Mouse (Mus musculus) left cerebral cortex, adult 18-20 months (tissue): Measurements from ENCODE around the gene Rreb1. TPM values are rescaled to one million over a fixed set of nuclear protein-coding genes. Genes with fewer than 3 reads are reported as not detected.

Experiments
- DNase-seq, 2 experiments: peaks; one replicate each; pipeline ENCODE4 v3.0.0; 2021 to 2022; ENCODE audit warnings: low spot score in 2 of 2, mixed read lengths in 1 of 2
- total RNA-seq, 2 experiments: library from RNA; stranded (reverse); gene quantifications; 2 replicates each; pipeline ENCODE4 v1.2.3; 2021

Rreb1 gene
- total RNA-seq, 2 experiments from 2014 or later = 35.5 to 42.3 TPM

DNA sequence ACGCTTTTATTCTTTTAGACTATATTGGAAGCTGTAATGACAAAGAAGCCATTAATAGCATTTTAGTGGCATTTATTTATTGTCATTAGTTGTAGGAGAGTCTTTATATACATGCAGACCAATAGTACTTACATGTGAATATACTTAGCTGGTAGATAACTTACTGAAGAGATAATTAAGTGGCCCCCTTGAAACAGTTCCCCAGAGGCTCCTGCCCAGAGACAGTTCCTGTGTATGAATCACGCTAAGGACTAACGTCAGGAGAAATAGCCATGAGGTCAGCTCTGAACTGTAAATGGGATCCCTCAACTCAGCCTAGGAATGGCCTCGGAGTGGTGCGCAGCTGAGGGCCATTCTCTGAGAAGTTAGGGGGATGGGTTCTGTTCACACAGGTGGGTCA is 73.4 kb downstream of the Rreb1 start:
- no peak for DNase-seq

DNA sequence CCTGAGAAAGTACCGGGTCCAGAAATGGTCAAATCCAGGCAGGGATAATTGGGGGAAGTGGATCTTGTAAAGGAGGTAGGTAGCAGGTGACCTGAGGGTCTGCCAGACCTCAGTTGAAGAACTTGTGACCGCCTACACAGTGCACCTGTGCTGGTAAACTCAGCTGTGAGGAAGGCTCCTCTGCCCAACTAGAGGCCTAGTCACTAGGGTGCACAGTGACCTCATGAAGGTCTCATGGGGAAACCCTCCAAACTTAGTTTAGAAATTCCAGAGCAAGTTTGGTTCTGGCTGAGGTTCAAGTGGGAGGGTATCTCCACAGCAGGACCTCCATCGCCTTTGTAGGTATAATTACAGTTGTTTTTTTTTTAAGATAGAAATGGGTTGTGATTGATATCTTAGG is 74.7 kb downstream of the Rreb1 start:
- DNase-seq = no peak

DNA sequence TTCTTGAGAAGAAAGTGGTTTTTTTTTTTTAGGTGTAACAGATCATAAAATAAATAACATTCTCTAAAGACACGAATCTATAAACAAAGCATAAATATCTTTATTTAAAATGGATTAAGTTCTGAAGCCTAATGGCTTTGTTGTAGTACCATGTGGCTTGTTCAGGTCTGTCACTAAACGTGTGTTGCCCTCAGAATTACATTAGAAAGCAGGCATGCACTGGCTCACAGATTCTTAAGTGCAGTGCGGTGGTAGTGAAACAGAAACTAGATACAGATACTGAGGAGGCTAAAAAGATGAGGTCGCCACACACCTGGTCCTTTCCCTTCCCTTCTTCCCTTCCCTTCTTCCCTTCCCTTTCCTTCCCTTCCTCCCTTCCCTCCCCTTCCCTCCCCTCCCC is 75.2 kb downstream of the Rreb1 start:
- DNase-seq = no peak

DNA sequence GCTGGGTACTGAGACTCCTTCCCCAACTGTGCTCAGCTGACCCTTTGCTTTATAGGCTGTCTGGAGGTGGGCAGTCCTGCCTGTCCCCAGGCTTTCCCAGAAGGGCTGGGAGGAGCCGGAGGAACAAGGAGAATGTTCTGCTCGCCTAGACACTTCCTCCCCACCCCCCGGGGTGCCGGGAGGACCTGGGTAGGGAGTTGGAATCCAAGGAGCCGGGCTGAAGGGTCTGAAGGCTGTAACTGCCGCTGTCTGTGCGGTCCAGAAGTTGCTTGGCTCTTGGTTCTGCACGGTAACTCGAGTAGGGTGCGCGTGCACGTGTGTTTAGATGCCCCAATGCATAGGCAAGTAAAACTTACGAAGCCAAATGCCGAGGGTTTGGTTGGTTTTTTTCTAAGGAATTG is 75.8 kb downstream of the Rreb1 start:
- DNase-seq = peak in 1 of 2 experiments; percentile 16

DNA sequence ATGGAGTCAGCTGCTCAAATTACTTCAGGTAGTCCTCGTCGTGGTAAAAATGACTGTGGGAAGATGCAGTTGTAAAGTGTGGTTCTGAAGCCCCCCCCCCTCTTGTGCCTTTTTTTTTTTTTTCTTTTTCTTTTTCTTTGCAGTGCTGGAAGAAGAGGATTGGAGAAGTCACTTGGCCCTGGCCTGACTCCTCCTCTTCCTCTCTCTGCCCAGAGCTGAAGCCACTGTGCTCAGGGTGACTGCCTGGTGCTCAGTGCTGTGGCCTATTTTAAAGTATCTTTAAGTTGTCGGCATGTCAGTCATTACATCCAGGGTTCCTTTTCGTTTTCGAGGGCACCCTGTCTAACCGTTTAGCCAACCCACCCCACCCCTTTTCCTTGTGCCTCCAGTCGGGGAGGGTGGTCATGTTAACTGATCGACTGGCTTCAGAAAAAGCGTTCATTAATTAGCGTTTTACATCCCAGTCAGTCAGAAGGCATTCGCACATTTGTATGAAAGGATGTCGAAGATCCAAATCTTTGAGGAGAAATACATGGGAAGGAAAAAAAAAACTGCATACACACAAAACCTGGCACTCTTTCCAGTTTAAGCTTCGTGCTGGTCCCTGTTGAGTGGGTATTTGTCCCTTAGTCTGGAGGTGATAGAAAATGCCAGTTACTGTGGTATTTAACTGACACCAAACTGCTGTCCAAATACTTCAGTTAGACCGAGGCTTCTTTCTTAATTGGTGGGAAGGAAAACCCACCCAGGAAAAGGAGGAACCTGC is 76.4 kb downstream of the Rreb1 start:
- DNase-seq = no peak

DNA sequence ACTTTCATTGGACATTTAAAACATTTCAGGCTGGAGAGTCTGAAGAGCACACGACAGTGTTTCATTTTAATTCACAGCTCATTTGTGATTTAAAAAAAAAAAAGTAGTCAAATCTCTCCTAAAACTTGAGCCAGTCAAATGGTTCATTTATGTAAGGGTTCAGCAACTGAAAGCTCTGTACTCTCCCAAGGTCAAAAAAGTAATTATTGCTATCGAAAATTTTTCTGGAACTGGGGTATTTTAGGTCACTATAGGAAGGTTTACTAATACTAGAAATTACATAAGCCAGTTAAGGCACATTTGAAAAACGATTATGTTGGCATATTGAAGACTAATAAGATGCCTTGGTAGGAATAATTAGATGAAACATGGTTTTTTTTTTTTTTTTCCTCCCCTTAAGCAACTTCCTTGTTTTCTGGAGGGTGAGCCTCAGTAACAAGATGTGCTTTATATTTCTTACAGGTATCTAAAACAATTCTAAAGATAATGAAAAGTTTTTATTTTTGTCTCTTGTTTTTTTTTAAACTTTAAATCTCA is 77.1 kb downstream of the Rreb1 start:
- DNase-seq = no peak

DNA sequence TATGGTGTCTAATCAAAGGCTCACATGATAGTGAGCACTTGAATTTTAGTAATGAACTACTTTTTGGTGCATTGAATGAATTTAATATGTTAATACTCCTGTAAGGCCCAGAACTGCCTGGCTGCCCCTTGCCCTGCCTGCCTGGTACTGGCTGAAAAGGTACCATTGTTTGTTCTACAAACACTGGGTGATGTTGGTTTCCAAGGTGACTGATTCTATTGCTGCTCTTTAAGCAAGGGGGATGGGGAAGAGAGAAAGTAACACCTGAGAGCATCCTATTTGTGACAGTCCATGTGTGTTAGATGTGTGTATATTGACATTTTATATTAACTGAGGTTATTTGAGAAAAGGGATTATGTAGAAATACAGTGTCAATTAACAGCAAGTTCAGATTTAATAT is 77.6 kb downstream of the Rreb1 start:
- no peak for DNase-seq

DNA sequence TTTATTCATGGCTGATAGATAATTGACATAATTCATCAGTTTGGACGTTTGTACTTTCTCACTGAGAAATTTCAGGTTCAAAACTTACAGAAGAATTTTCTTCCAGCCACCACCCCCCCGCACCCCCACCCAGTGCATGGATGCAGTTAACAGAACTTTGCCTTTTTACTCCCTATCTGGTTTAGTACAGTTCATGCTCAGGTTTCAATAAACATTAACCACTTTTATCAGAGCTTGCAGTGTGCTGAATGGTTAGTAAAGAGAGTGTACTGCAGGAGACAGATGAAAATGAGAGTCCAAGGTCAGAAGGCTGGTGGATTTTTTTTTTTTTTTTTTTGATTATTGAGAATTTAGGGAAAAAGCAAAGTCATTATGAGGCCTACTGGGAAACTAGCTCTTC is 78.3 kb downstream of the Rreb1 start:
- DNase-seq = no peak

DNA sequence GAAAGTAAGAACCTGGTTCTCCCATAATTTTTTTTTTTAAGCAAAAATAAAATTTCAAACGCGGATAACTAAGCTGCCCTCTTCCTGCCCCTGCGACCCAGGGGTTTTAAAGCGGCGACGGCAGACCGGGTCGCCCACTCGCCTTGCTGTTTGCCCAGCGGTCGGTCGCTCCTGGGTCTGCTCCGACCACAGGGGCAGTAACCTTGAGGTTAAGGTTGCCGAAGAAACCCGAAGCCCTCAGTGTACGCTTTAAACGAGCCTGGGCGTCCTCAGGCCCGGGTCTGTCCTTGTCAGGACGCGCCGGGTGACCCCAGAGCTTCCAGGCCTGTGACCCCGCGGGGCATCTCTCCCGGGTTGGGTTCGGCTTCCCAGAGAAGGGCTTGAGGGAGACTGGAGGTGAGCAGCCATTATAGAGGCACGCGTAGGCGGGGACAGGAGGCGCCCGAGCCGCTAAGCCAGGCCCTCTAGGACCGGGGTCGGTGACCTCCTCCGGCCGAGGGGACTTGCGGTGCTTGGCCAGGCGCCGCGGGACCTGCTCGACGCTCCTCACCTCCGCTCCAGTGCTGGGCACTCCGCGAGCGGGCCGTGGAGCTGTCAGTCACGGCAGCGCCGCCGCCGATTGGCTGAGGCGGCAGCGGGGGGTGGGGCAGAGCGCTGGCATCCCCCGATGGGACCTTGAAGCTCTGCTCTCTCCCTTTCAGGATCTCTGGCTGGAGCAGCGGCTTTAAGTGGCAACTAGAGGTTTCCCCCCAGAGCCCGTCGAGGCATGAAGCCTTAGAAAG is 79.3 kb downstream of the Rreb1 start:
- peak; percentile 84 to 89 for DNase-seq

DNA sequence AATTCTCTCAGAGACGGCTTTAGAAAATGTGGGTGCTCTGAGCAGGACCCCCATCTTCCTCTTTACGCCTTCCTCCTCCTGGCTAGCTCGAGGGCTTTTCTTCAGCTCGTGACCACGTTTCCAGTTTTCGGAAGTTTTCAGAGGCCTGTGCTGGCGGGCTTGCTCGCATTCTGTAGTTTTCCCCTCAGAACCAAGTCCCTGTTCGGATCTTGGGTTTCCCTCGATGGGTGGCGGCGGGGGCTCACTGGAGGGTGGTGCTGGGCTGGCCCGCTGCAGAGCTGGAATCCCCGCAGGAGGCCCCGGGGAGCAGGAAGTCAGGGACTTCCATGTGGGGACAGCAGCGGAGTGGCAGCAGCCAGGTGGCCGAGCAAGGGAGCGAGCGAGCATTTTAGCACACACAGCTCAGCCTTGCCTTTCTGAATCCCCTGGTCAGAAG is 79.9 kb downstream of the Rreb1 start:
- DNase-seq = peak in 1 of 2 experiments; percentile 16

DNA sequence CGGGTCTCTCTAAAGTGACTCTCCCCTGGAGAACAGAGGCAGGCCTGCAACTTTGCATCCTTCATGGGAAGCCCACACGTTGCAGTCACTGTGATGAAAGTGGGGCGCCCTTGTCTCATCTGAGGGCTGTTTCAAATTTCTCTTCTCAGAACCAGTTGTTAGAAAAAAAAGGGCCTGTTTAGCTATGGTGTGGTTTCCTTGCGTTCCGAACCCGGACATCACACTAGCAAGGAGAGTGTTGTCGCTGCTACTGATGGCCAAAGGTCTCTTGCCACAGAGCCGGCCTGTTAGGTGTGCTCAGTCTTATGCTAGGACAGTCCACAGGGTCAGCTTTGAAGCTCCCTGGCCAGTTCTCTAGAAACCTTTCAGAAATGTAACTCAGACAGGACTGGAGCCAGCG is 80.3 kb downstream of the Rreb1 start:
- DNase-seq = no peak

DNA sequence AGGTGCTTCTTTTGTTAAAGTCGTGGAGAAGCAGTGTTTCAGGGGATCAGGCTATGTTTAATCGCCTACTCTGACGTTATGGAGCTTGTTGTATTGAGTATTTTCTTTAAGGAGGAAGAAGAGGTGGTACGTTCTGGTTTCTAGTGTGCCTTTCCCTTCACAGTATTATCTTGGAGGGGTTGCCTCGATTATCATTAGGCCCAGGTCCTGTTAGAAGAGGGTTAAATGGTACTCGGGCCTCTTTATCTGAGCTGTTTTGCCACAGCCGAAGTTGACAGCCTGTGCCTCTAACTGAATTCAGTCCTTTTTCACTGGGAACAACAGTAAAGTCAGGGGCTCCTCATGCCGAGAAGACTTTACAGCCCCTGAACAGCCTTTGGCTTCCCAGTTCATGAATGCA is 81.6 kb downstream of the Rreb1 start:
- no peak for DNase-seq

DNA sequence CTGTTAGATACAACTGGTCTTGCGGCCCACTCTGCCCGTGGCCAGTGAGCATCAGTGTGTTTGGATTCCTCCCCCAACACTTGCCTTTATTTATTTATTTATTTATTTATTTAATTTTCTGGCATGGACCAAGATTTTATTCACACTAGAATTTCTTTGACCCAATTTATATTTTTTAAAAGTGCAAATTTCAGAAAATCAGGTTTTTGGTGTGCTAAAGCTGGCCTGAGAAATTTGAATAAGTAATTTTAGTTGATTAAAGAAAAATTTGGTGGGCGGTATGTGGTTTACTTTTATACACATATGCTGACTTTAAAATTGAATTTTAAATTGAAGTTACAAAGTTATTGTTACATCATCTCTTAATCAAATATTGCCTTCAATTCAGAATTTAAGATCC is 82.0 kb downstream of the Rreb1 start:
- DNase-seq = no peak

DNA sequence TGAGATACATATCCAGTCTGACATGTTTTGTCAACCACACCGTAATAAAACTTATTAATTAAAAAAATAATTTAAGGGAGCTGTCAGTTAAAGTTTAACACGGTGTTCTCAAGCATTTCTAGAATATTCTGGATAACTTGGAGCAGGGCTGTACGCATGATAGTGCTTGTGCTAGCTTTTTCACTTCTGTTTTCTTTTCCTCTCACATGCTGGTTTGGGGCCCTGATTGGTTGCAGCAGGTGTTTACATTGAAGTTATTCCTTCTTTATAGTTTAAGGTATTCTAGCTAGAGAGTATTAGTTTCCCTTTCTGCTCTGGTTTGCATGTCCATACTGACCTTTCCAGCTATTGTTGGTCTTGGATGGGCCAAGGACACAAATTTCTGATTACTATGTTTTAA is 82.6 kb downstream of the Rreb1 start:
- DNase-seq = no peak

DNA sequence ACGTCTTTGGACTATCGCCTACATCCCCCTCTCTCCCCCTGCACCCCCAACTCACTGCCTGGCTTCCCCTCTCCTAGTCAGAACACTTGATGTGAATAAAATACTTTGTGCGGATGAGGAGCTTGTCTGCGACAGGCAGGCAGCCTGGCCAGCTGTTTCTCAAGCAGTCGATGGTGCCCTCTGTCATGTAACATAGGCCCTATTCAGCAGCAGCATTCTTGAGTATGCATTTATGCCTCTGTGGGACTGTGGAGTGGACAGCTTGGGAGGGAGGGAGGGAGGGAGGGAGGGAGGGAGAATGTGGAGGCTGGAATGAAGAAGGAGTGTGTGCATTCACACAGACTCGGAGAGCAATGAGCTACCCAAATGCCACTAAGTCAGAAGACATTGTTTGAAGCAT is 84.3 kb downstream of the Rreb1 start:
- no peak for DNase-seq

DNA sequence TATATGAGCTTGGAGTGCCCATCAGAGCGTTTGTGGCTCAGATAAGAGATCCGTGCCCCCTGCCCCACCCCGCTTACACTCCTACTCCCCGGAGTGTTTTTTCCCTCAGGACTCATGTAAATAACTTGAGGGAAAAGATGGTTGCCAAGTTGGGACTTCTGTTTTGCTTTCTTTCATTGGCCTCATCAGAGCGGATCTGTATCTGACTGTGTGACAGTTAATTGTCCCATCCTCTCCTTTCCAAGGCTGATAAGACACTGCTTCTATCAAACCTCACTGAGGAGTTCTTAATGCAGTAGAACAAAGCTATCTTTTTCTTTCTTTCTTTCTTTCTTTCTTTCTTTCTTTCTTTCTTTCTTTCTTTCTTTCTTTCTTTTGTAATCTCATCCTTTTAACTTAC is 85.4 kb downstream of the Rreb1 start:
- no peak for DNase-seq

DNA sequence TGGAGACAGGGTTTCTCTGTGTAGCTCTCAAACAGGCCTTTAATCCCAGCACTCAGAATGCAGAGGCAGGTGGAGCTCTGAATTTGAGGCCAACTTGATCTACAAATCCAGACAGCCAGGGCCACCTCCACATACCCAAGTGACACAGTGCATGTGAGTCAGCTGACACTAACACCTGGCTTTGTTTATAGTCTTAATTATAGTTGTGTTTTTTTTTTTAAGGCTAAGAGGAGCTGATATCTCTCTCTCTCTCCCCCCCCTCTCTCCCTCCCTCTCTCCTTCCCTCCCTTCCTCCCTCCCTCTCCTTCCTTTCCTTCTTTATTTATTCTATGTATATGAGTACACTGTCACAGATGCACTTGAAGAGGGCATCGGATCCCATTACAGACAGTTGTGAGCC is 86.5 kb downstream of the Rreb1 start:
- DNase-seq = no peak

DNA sequence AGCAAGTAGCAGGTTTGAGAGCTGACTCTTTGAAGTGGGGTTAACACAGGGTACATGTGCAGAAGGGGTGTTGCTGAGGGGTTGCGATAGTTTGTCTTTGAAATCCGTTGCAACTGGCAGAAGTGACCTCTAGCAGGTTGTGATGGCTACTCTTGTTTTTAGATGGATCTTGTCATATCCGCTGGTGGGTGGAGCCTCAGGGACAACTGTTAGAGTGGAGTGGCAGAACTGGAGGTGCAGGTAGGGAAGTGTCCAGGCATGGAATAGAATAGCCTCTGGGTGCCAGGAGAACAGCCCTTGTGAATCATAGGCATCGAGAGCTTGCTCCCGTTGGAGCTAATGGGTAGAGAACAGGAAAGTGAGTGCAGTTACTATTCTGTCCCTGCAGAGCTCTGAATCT is 88.1 kb downstream of the Rreb1 start:
- no peak for DNase-seq

DNA sequence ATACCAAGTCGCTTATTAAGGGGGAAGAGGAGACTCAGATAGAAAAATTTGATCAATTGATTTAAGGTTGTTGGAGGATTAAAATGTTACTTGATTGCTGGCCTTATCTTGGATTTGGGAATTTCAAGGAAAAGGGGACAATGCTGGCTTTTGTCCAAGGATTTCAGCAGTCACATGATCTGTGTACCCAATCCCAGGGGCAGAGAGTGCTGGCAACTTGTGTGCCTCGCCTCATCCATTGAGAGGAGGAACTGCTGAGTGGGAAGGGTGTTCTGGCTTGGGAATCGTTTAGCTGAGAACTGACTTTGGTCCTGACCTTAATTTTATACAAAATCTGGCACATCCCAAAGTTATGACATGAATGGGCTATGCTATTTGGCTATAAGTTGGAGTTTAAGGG is 88.6 kb downstream of the Rreb1 start:
- no peak for DNase-seq

DNA sequence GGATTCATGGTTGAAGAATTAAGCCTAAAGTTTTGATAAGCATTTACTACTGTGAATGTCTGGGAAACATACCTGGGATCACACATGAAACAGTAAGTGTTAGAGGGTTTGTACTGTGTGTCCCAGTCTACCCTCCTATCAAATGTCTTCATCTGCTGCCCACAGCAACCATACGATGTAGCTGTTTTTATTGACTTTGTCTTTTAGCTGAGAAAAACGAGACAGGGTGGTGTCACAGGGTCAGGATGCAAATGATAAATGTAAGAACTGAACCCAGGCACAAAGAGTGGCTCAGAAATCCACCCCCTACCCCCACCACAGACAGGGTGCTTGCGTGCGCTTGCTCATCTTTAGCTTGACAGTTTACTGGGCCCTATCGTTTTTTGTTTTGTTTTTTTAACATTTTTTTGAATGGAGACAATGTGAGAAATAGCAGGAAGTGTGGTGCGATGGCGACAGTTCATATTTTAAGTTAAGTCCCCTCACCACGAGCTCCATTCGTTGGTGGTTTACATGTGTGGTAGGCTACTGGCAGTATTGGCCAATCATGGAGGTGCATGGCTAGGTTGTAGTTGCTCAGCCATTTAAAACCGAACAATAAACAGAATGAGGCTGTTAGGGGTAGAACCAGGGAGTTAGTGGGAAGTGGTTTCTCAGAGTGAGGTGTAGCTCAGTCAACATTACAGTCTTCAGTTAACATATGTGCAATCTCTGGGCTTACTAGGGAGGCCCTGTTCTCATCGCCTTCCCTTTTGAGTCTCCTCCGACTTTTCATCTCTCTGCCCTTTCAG is 92.1 kb downstream of the Rreb1 start:
- DNase-seq = no peak

DNA sequence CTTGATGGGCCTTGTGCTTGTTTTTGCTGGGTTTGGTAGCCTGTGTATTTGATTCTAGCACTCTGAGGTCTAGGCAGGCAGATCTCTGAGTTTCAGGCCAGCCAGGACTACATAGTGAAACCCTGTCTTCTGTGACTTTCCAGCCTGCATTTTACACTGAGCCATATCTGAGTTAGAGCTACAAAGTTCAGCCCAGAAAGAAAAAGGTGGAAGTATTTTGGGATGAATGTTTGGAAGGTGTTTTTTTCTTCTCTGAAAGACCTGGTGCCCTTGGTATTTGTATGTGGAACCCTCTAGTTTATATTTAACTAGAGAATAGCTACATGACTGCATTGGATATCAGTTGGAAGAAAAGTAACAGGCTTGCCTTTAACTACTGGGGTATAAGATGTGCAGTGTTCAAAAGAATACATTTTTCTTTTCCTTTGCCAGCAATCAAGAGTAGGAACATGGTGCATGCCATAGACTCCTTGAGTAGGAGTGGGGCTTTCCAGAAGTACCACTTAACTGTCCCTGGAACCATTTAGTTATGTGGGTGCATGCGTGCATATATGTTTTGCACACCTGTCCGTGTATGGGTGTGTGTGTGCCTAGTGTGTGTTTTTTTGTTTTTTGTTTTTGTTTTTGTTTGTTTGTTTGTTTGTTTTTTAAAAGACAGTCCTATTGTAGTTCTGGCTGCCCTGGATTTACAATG is 94.1 kb downstream of the Rreb1 start:
- no peak for DNase-seq
